Mouse (Mus musculus) forebrain, embryonic 13.5 days (tissue): Measurements from ENCODE around the gene Osm. TPM values are rescaled to one million over a fixed set of nuclear protein-coding genes. Genes with fewer than 3 reads are reported as not detected.

Experiments used
- polyA plus RNA-seq: library from polyadenylated mRNA; unstranded; fragments of >200 nt; fragmentation: Nextera tagmentation; extraction: Ambion mirVana; gene quantifications from 2 replicates; pipeline ENCODE4 v1.2.1, GENCODE M21; 2015

The Osm gene
- polyA plus RNA-seq, 1 experiment from 2014 or later, result not detected

Other genes with a start within 250 kb of the Osm start
- 0.10 TPM in 1 of 2 replicates, not detected in the other for gene Sec14l4, start 205.0 kb upstream of the Osm start, polyA plus RNA-seq
- 0.22 and 0.62 TPM in 2 replicates for gene Sec14l3, start 171.6 kb upstream of the Osm start, polyA plus RNA-seq
- gene Mtfp1, start 141.0 kb upstream of the Osm start, polyA plus RNA-seq, result 7.0 and 7.5 TPM in 2 replicates
- gene Sec14l2, start 113.0 kb upstream of the Osm start, polyA plus RNA-seq, result 1.5 and 2.3 TPM in 2 replicates
- 37.5 and 41.0 TPM in 2 replicates for gene Rnf215, start 101.2 kb upstream of the Osm start, polyA plus RNA-seq
- 5.3 and 7.2 TPM in 2 replicates for gene Ccdc157, start 76.1 kb upstream of the Osm start, polyA plus RNA-seq
- gene Sf3a1, start 76.1 kb upstream of the Osm start, polyA plus RNA-seq, result 61.2 and 66.8 TPM in 2 replicates
- 23.4 and 23.7 TPM in 2 replicates for gene Tbc1d10a, start 49.6 kb upstream of the Osm start, polyA plus RNA-seq
- 0.85 and 1.4 TPM in 2 replicates for gene Castor1, start 18.2 kb upstream of the Osm start, polyA plus RNA-seq
- gene Lif, start 21.1 kb downstream of the Osm start, polyA plus RNA-seq, result 0.04 TPM in 1 of 2 replicates, not detected in the other
- gene Hormad2, start 204.7 kb downstream of the Osm start, polyA plus RNA-seq, result 0.10 TPM in 1 of 2 replicates, not detected in the other